Mouse (Mus musculus) myocyte (in vitro differentiated cells): ENCODE results near the gene Hspa1b. TPM values are rescaled to one million over a fixed set of nuclear protein-coding genes. Genes with fewer than 3 reads are reported as not detected.

Source experiments
- H3K27me3 ChIP-seq: one replicate; pipeline ENCODE4 v1.6.1; 2011; ENCODE audit not compliant: control insufficient read depth, insufficient read depth, insufficient read length
- H3K36me3 ChIP-seq: one replicate; pipeline ENCODE4 v1.6.1; 2011; ENCODE audit not compliant: control insufficient read depth, insufficient read depth
- H3K4me2 ChIP-seq: one replicate; pipeline ENCODE4 v1.6.1; 2011; ENCODE audit warnings: low read depth, control low read depth
- H3K4me3 ChIP-seq: one replicate; pipeline ENCODE4 v1.5.1; 2011; ENCODE audit warnings: mild to moderate bottlenecking, control low read depth, moderate library complexity
- H3K79me2 ChIP-seq: one replicate; pipeline ENCODE4 v1.6.1; 2011; ENCODE audit not compliant: control insufficient read depth, insufficient read depth
- H3ac ChIP-seq: one replicate; pipeline ENCODE4 v1.6.1; 2011; ENCODE audit not compliant: control insufficient read depth, insufficient read length
- CEBPB ChIP-seq: IDR thresholded peaks from 2 replicates; pipeline ENCODE4 v1.6.1; 2011; ENCODE audit warnings: mild to moderate bottlenecking, moderate library complexity; ENCODE audit not compliant: poor library complexity, insufficient read depth, severe bottlenecking
- E2F4 ChIP-seq: IDR thresholded peaks from one replicate; pipeline ENCODE4 v1.6.1; 2011; ENCODE audit warnings: mild to moderate bottlenecking, control low read depth, moderate library complexity; ENCODE audit not compliant: insufficient read depth
- MAX ChIP-seq: IDR thresholded peaks from one replicate; pipeline ENCODE4 v1.6.1; 2011; ENCODE audit warnings: low read depth, mild to moderate bottlenecking, control low read depth
- MYOD1 ChIP-seq, 3 experiments: IDR thresholded peaks; one replicate each; pipeline ENCODE4 v1.6.1; 2011; ENCODE audit warnings: control low read depth in 2 of 3, low read depth in 2 of 3, mild to moderate bottlenecking in 2 of 3, moderate library complexity in 1 of 3; ENCODE audit not compliant: insufficient read length in 2 of 3, control insufficient read depth in 1 of 3
- MYOG ChIP-seq, 3 experiments: IDR thresholded peaks; one replicate each; pipeline ENCODE4 v1.6.1; 2011; ENCODE audit warnings: control low read depth in 2 of 3, low read depth in 2 of 3, mild to moderate bottlenecking in 2 of 3; ENCODE audit not compliant: insufficient read length in 2 of 3, control insufficient read depth in 1 of 3, insufficient read depth in 1 of 3
- POLR2A ChIP-seq: IDR thresholded peaks from one replicate; pipeline ENCODE4 v1.6.1; 2011; ENCODE audit warnings: low read depth, mild to moderate bottlenecking, control low read depth, moderate library complexity; ENCODE audit not compliant: insufficient read length
- POLR2AphosphoS2 ChIP-seq: IDR thresholded peaks from one replicate; pipeline ENCODE4 v1.6.1; 2011; ENCODE audit warnings: low read depth, control low read depth; ENCODE audit not compliant: insufficient read length
- REST ChIP-seq: IDR thresholded peaks from one replicate; pipeline ENCODE4 v1.6.1; 2011; ENCODE audit warnings: mild to moderate bottlenecking, control low read depth, moderate library complexity; ENCODE audit not compliant: insufficient read depth, insufficient read length
- SRF ChIP-seq: IDR thresholded peaks from one replicate; pipeline ENCODE4 v1.6.1; 2011; ENCODE audit warnings: low read depth; ENCODE audit not compliant: control insufficient read depth, insufficient read length
- TCF12 ChIP-seq: IDR thresholded peaks from one replicate; pipeline ENCODE4 v1.6.1; 2011; ENCODE audit warnings: mild to moderate bottlenecking, control low read depth; ENCODE audit not compliant: poor library complexity, insufficient read depth, severe bottlenecking
- TCF3 ChIP-seq: IDR thresholded peaks from one replicate; pipeline ENCODE4 v1.6.1; 2011; ENCODE audit warnings: low read depth, control low read depth; ENCODE audit not compliant: insufficient read length
- USF1 ChIP-seq: IDR thresholded peaks from one replicate; pipeline ENCODE4 v1.6.1; 2011; ENCODE audit warnings: low read depth, mild to moderate bottlenecking, control low read depth, moderate library complexity
- polyA plus RNA-seq: library from polyadenylated mRNA; unstranded; fragments of >200 nt; fragmentation: generic; extraction: Trizol; gene quantifications from one replicate; pipeline ENCODE4 v1.2.1, GENCODE M21; 2012; ENCODE audit warnings: missing spikeins

Hspa1b gene
- polyA plus RNA-seq, 1 experiment, result 7.3 TPM

GRCm38 (mm10) chr17:35003022-35003838 is 44.2 kb upstream of the Hspa1b start:
- Histone ChIP-seq H3K79me2 (peaks cover 69% of the 10 kb centered on the region), H3ac (peak overlapping the region; percentile 92), H3K4me2 (peak overlapping the region; percentile 98), H3K36me3 (peaks cover 34% of the 10 kb centered on the region), H3K27me3 (no peaks in the 10 kb centered on the region), H3K4me3 (peak overlapping the region; percentile 98)
- TF ChIP-seq POLR2A, result peak; percentile 1
- TF ChIP-seq POLR2AphosphoS2, result no peak

GRCm38 (mm10) chr17:35002153-35002865 is 43.3 kb upstream of the Hspa1b start:
- Histone ChIP-seq H3K79me2 (peaks cover 73% of the 10 kb centered on the region), H3K4me2 (peak overlapping the region; percentile 98), H3ac (peak overlapping the region; percentile 92), H3K27me3 (no peaks in the 10 kb centered on the region), H3K36me3 (peaks cover 35% of the 10 kb centered on the region), H3K4me3 (peak overlapping the region; percentile 98)
- TF ChIP-seq MYOD1 (IDR thresholded peaks at IDR 0.05; ENCODE audit: control insufficient read depth in 1 of 3, insufficient read length in 2 of 3, low read depth in 2 of 3), result no peak
- TF ChIP-seq USF1, result no peak
- TF ChIP-seq POLR2A, result peak; percentile 37

DNA sequence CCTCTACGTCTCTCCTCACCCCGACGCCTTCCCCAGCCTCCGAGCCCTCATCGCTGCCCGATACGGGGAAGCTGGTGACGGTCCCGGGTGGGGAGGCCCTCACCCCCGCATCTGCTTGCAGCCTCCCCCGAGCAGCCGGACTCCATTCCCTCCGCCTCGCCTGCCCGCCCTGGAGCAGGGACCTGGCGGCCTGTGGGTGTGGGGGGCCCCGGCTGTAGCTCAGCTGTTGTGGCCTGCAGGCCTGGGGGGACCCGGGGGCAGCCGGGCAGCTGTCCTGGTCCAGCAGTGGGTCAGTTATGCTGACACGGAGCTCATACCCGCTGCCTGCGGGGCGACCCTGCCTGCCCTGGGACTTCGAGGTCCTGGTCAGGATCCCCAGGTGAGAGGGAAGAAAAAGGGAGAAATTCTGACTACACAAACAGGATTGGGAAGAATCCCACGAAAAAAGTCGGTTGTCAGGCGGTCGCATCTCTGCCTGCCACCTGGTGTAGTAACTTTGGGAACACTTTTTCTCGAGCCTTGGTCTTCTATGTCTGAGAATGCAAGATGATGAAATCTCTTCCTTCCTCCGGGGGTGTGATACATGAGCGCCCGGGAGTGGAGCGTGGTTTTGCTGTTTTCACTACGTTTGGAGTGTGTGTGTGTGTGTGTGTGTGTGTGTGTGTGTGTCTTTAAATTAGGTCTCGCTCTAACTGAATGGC is 42.6 kb upstream of the Hspa1b start:
- Histone ChIP-seq H3K4me2 (peak overlapping the region; percentile 98), H3K4me3 (peak overlapping the region; percentile 98), H3K36me3 (peaks cover 28% of the 10 kb centered on the region), H3ac (peak overlapping the region; percentile 92), H3K79me2 (peaks cover 73% of the 10 kb centered on the region), H3K27me3 (no peaks in the 10 kb centered on the region)
- TF ChIP-seq E2F4 (no peak), TCF3 (peak; percentile 30), SRF (no peak), POLR2A (peak; percentile 15), POLR2AphosphoS2 (peak; percentile 8), USF1 (no peak), MYOG (IDR thresholded peaks at IDR 0.05; ENCODE audit: control insufficient read depth in 1 of 3, insufficient read depth in 1 of 3, insufficient read length in 2 of 3, low read depth in 2 of 3) (peak in 2 of 3 experiments; percentile 83 to 85), CEBPB (peak; percentile 69; the same call in 1 of the 2 replicates), MYOD1 (IDR thresholded peaks at IDR 0.05; ENCODE audit: control insufficient read depth in 1 of 3, insufficient read length in 2 of 3, low read depth in 2 of 3) (peak in 2 of 3 experiments; percentile 69 to 76)

DNA sequence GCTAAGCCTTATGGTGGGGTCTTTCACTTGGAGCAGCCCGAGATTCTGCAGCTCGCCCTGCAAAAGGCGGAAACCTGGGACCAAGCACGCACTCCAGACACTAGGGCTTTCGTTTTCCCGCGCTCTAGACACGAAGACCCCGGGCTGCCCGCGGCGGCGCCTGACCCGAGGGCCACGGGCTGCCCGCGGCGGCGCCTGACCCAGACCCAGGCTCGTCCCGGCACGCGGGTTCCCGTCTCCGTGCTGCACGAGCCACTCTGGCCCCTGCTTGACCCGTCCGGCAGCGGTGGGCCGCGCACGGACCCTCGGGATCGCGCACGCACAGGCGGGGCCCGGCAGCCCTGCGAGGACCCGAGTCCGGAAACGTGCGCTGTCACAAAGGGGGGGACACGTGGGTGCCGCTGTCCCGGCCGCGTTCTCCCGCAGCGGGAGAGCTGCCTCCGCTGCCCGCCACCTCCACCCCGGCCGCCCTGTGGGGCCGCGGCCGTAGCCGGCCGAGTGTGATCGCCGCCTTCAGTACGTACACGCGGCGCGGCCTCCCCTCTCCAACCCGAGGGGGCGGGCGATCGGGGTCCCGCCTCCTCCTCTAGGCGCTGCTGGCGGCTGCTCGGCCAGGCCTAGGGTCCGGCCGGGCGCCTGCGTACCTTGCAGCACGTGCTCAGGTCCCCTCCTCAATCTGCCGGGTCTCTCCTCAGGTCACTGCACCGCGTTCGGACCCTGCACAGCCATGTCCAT is 41.8 kb upstream of the Hspa1b start, which contains the start of gene Vars:
Gene Vars (plus strand): TSS at position 271 of the 735 bp plus-strand sequence.
- no peaks in the 10 kb centered on the region for H3K27me3 ChIP-seq
- no peak for TF ChIP-seq TCF12
- TF ChIP-seq POLR2AphosphoS2, result peak; percentile 78
- peak; percentile 77 for TF ChIP-seq POLR2A
- TF ChIP-seq USF1, result no peak
- TF ChIP-seq MYOG (IDR thresholded peaks at IDR 0.05; ENCODE audit: control insufficient read depth in 1 of 3, insufficient read depth in 1 of 3, insufficient read length in 2 of 3, low read depth in 2 of 3), result peak in 2 of 3 experiments; percentile 4 to 21
- no peak for TF ChIP-seq TCF3
- peak; percentile 97 for TF ChIP-seq E2F4
- TF ChIP-seq CEBPB, result no peak
- TF ChIP-seq MYOD1 (IDR thresholded peaks at IDR 0.05; ENCODE audit: control insufficient read depth in 1 of 3, insufficient read length in 2 of 3, low read depth in 2 of 3), result peak in 1 of 3 experiments; percentile 8
- no peak for TF ChIP-seq REST
- TF ChIP-seq SRF, result no peak
- TF ChIP-seq MAX, result peak; percentile 84
- peak within 1 kb of the TSS; percentile 98 for H3K4me2 ChIP-seq
- H3K79me2 ChIP-seq, result peaks cover 72% of the 10 kb centered on the region
- peak within 1 kb of the TSS; percentile 92 for H3ac ChIP-seq
- H3K4me3 ChIP-seq, result peak within 1 kb of the TSS; percentile 98
- peaks cover 21% of the 10 kb centered on the region for H3K36me3 ChIP-seq
